Mouse (Mus musculus) brain, adult 2 months (tissue): Measurements from ENCODE around the gene Gsto1.
"Not testable (repeated sequence)": the region's sequence is repeated elsewhere in the genome, so short reads cannot be mapped to it uniquely, and the experiment has no call there.

Experiments
- DNase-seq: peaks from one replicate; pipeline ENCODE4 v3.0.0; 2011; ENCODE audit warnings: low read depth, low spot score

Gene Gsto1

DNA sequence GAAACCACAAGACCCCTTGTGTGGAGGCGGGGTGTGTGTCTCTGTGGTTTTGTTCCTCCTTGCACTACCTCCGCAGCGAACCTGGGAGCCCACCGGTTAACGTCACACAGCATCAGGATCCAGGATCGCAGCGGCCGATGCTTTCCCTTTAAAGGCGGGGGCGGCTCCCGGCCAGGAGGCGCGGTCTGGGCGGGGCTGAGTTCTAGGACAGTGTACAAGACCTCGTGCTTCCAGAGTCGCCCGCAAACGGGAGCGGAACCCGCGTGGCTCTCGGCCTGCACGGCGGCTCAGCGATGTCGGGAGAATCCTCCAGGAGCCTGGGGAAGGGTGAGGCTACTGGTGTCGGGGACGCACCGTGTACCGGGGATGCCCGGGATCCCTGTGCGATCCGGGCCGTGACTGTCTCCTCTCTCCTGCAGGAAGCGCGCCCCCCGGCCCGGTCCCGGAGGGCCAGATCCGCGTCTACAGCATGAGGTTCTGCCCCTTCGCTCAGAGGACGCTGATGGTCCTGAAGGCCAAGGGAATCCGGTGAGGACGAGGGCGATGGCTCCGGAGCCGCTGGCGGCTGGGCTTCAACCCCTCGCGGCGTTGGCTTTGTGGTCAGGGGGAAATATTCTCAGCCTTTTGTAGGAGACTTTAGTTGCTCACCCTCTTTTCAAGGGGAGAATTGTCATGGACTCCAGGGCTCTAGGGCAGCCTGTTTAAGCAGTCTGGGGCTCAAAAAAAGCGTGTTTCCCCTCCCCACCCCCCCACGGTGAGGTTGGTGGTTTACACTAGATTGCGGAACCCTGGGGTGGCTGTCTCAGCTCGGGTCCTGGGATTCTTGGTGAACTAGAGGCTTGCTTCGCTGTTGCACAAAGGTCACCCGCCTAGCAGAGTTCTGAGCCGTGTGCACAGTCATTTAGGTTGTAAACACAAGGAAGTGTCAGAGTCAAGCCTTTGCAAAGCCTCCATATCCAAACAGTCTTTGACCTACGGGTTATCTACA, at the start of gene Gsto1:
Gene Gsto1 (plus strand): TSS at position 175 of the 988 bp plus-strand sequence.
- peak; percentile 91 for DNase-seq

DNA sequence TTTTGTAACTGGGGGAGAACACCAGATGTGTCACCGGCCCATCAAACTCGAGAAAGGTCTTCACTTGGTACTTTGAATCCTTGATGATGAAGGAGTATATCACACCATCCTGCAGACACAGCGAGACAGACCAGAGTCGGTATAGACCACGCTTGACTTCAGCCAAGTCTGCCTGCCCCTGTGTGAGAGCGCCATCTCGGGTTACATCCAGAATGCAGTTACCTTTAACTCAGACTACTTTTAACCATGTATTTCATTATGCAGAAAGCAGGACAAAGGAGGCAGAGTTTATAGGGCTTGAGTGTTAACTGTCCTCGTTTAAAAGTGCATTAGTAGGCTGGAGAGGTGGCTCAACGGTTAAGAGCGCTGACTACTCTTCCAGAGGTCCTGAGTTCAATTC, 42.7 kb upstream of the Gsto1 start:
- no peak for DNase-seq

DNA sequence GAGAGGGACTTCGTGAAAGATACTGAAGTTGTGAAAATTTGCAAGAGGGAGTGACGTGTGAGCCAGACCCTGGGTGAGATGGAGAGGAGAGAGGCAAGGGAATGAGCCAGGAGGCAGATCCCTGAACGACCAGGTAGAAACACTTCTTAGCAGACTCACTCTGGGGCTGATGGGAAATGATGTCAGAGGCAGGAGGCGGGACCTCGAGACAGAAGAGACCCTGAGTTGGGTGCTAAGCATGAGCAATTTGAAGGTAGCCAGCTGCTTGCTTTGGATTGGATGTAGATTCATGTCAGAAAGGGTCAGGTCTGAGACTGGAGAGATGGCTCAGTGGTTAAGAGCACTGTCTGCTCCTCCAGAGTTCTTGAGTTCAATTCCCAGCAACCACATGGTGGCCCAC, 40.0 kb upstream of the Gsto1 start:
- no peak for DNase-seq

DNA sequence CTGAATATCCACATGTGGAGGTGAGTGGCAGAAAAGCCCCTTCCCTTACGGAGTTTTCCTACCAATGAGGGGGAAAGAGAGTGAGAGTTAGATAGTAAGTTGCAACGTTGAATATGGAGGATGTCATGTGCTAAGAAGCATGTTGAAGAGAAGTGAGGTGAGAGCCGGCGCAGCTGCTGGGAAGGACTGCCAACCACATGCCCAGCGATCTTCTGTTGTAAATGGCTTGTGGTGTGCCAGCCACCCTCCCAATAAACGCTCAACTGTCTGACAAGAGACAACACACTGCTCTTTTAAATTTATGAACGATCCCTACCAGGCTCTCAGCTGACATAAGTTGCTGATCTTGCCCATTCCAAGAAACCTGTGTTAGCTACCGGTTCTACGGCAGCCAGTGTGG, 37.1 kb upstream of the Gsto1 start:
- DNase-seq, result peak; percentile 53

DNA sequence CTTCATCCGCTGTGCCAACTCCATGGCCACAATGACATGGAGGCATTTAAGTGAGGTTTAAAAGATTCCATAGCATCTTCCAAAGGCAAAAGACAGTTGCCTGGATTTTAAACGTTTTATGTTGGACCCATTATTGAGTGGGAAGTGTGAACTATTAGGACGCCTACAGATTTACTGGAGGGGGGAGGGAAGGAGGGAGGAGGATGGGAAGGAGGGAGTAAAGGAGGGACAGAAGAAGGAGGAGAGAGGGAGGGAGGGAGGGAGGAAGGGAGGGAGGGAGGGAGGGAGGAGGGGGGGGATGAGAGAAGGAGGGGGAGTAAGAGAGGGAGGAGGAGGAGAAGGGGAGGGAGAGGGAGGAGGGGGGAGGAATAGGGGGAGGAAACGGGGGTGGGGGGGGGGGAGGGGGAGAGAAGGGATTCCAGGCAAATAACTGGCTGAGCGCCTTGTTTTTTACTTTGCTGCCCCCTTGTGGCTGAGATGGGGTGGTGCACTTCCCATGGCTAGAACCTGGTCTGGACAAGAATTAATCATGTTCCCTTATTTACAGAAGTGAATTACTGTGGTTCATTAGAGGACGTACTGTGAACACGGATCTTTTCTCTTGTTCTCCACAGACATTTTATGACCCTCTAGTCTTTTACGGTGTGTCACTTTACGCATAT, 33.8 kb upstream of the Gsto1 start:
- DNase-seq, result peak; percentile 81

DNA sequence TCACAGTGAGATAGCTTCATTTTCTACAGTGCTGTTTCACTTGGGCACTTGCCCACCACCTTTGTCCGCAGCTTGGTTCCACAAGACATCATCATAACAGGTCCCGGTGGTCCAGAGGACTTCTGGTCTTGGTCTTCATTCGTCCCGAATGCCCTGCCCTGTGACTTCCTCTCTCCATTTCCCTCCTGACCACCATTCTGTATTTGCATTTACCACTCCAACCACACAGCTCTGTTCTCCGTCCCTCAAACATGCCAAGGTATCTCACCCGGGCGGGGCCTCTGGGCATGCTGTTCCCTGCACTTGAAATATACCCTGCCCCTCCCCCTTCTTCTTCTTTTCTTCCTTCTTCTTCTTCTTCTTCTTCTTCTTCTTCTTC, 33.3 kb upstream of the Gsto1 start:
- DNase-seq, result no peak

DNA sequence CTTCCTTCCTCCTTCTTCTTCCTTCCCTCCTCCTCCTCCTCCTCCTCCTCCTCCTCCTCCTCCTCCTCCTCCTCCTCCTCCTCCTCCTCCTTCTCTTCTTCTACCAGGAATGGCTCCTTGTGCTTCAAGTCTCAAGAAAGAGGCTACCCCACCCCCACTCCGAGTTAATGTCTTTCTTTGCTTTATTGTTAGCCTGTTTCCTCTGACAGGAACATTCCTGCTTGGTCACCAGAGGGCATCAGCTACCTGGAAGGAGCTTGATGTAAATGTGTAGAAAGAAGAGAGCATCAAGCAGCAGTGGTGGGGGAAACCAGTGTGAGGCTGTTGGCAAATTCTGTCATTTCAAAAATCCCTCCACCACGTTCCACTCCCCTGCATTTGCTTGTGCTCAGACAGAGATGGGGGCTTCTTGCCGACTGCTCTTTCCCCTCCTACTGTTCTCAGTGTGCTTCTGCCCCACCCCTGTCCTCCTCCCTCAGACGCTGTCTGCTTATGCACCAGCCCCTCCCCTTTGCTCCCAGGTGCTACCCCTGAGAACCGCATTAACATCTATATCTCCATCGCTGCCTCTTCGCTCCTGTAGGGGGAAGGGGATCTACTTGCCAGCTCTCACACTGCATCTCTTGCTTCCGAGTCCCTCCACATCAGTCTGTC, 32.5 kb upstream of the Gsto1 start:
- DNase-seq, result peak; percentile 27

DNA sequence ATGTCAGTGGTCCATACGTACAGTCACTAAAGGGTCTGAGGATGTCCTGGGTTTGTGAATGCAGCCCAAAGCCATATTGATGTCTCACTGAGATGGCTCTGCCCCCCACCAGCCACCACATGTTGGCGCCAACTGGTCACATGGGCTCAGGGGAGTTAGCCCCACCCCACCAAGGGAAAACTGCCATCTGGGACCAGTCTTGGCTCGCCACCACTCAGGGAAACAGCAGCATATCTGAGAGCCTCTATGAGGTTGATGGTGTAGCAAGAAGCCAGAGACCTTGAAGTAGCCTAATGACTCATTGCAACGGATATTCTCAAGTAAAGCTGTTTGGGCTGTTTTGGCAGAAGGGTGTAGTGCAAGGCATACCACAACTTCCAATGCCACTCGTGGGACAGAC, 30.7 kb upstream of the Gsto1 start:
- DNase-seq, result no peak

DNA sequence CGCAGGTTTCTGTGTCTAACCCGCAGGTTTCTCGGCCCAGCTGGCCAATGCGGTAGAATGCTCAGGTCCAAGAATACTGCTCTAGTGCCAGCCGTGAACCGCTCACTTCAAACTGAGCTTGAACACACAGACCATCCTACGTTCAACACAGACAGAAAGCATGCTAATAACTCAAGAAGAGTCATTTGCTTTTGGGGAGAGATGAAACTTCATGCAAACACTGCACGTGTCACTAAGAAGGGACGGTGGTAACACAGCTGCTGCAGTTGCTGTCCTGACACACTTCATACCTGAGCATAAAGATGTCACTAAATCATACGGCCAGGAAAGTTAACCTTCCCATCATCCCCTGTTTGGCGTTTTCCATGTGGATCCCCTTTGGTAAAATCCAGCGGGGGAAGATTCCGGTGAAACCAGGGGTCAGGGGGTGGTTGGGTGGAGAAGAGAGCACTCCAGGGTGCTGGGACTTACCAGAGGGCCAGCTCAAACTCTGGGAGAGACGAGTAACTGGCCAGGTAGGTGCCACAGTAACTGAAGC, 24.8 kb upstream of the Gsto1 start:
- DNase-seq, result no peak

DNA sequence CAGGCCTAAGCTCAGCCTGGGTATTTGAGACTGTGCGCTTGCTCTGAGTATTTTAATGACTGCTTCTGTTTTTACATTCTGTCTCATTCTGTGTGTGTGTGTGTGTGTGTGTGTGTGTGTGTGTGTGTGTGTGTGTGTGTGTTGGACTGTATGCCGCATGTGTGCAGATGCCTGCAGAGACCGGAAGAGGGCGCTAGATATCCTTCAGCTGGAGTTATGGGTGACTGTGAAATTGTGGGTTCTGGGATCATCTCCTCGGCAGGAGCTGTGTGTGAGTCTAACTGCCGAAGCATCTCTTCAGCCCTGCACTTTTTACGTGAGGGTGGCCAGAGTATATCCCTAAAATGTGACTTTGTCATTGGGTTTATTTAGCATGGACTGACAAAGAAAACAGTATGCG, 23.7 kb upstream of the Gsto1 start:
- no peak for DNase-seq

DNA sequence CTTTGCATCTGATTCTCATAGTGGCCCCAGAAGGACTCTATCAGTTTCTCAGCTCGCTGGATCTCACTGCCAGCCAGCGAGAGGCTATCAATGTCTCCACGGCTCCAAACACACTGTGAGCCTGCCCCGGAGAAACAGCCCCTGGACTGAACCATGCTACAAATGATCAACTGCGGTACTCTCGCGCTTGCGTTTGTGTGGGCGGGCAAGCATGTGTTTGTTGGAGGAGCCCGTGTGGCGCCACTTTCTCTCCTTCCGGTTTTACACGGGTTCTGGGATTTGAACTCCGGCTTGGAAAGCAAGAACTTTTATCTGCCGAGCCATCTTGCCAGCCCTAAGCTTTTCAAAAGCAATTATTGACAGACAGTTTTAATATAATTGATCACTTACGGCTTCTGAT, 22.5 kb upstream of the Gsto1 start:
- no peak for DNase-seq

DNA sequence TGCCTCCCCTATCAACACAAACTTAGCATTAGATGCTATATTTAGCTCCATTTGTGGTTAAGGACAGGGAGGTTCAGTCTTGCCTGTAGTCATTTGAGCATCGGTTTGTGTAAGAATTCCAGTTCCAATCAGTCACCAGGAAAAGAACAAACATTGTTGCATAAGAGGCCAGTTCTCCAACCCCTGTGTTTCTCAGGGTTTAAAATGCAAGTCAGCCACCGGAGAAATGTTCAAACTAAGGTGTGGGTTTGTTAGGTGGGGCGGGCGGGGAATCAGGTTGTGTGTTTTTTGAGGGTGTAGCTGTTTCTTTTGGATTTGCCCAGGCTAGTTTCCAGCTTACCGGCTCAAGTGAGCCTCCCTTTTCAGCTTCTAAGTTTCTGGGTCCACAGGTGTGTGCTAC, 20.2 kb upstream of the Gsto1 start:
- no peak for DNase-seq

DNA sequence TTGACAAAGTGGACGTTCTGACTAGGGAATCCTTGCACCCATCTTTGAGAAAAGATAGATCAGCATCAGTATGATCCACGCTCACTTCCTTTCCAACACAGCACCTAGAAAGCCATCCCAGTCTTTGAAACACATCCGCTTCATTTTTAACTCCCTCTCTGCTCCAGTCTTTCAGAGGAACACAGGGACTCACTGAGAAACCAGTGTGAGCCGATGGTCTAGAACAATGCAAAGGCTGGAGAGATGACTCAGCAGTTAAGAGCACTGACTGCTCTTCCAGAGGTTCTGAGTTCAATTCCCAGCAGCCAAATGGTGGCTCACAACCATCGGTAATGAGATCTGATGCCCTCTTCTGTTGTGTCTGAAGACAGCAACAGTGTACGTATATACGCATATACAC, 19.0 kb upstream of the Gsto1 start:
- no peak for DNase-seq

DNA sequence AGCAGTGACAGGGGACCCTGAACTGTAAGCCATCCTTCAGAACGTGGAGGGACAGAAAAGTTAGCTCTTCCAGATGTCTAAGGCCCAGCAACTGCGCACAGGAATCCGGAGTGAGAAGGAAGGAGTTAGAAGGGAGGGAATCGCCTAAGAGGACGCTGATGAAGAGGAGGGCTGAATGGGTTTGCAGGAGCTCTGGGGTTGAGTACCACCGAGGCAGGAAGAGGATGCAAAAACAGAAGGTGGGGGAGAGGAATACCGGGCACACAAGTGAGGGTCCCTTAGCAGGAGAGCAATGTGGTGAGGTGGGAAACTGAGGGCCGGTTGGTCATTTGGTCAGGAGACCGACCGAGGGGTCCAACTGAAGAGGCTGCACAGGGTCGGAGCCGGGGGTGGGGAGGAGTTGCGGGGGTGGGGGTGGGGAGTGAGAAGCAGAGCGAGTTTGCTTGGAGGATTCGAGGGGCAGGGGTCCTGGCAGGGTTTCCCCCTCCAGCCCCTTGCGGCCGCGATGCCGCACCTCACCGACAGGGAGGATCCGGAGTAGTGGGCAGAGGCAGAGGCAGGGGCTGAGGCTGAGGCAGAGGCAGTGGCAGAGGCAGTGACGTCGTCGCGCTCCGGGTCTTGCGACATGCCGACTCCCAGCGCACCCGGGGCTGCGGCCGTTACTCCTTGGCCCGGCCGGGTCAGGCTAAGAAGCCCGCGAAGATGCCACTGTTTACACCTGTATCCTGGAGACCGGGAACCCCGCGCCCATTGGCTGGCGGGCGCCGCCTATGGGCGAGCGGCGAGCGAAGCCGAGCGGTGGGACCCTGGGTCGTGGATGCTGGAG, 17.9 kb upstream of the Gsto1 start:
- peak; percentile 42 for DNase-seq

DNA sequence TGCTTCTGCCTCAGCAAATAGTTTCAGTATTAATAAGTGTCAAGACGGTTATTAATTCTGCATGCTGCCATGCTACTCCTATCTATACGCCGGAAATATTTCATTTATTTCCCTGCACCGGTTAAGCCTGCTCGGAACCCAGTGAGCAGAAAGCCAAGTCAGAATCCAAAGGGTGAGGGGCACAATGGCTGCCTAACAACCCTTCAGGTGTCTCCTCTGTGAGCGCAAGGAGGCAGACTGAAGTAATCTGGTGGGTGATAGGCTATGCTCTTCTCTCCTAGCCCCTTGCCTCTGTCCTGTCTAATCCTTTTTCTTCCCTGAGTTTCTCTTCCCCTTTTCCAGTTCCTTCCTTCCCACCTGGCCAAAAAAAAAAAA, 17.3 kb upstream of the Gsto1 start:
- no peak for DNase-seq

DNA sequence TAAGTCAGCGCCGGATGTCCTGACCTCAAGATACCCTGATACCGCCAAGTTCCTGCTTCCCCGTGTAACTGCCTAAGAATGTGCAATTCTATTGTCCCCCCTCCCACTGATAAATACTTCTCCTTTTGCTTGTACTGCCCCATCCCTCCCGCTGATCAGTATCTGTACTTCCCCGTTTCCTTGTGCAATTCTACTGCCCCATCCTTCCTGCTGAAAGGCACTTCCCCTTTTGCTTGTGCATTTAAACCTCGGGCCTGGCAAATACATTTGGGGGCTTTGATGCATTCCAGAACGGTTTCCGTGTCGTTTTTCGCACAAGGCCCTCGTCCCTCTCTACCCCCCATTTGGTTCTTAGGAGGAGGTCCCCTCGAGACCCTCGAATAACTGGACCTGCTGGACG, 13.5 kb upstream of the Gsto1 start:
- DNase-seq, result not testable (repeated sequence)

DNA sequence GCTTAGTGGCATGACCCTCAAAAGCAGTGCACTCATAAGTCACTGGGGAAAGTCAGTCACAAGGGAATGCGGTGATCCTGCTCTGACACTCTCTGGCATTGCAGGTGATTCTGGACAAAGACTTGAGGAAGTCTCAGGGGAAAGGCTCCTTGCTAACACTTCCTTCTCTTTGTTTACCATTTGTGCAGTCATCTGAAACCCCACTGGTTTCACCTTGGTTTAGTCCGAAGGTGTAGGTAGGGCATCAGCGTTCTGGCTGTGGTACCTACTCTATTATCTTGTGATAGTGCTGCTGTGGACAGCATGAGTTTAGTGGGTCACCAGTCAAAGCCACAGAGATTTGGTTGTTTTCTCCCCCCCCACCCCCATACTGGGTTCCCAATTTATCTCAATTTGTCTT, 5.0 kb upstream of the Gsto1 start:
- no peak for DNase-seq

DNA sequence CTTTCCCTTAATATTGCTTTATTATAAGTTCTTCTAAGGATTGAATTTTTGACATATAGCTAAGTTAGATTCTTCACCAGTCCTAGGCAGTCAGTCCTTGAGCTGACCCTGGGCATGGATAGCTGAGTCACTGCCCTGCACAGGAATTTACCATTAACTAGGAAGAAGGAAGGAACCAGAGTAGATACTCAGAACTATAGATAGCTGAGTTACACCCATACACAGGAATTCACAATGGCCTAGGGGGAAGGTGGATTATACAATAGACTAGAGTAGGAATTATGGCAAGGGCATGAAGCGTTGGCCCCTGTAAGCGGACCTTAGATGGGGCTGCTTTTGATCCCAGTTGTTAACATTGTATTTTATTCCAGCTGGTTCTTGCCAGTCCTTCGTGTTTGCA, 2.6 kb upstream of the Gsto1 start:
- DNase-seq, result not testable (repeated sequence)

DNA sequence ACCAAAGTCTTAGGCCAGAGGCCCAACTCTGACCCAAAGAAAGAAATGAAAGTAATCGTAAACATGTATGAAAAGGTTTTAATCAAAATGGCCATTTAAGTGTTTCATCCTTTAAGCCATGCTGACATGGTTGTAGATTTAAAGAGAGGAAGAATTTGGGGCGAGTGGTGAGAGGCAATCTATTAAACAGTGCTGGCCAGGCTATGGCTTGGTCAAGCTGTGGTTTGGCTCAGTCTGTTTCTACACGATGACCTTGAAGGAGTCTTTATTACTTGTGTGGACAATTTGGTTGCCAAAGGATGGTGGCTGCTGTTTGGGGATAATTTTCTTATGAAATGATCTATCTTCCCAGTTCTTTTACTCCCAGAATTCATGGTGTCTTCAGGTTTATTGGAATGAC, 1.7 kb upstream of the Gsto1 start:
- DNase-seq, result no peak

DNA sequence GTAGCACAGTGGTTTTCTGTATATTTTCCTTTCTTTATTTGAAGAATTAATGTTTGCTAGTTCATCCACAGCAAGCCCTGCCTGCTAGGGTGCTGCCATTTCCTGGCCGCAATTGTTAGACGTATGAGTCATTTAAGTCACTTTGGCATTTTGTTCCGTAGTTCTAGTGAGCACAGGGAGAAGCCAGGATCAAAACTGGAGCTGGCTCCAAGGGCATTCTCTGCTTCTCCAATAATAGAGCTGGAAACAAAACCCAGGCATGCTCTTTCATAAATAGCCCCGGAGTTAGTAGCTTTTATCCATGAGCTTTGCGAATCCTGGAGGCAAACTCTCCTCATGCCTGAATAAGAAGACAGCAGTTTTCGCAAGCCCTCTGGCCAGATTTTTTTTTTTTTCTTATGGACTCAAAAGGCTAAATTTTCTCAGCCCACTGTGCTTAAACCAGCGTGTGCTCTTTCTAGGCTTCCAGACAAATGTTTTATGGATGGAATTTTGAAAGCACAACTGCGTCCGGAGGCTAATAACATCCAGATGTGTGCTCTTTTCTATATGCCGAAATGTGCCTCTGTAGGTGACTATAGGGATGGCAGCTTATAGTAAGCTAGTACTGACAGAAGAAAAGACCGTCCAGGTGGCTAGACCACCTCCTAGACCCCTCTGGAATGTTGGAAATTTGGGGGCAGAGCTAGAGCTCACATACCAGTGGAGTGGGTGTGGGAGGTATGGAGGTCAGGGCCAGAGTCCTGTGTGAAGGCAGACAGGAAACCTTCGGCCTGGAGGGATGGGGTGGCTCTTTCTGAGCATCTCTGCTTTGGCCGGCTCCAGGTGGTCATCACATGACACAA, 597 bp upstream of the Gsto1 start:
- peak; percentile 61 for DNase-seq
